Mouse (Mus musculus) ES-CJ7 (cell line): Measurements from ENCODE around the gene Tk2.
"Not testable (repeated sequence)": the region's sequence is repeated elsewhere in the genome, so short reads cannot be mapped to it uniquely, and the experiment has no call there.

Experiments
- DNase-seq: peaks from one replicate; pipeline ENCODE4 v3.0.0; 2011; ENCODE audit warnings: low read depth, low spot score

The Tk2 gene

GRCm38 (mm10) chr8:104248276-104248675 lies at the start of gene Tk2:
Gene Tk2 (minus strand): TSS chr8:104248558.
- DNase-seq = peak; percentile 83

GRCm38 (mm10) chr8:104294396-104294795 lies 46.0 kb upstream of the Tk2 start:
- DNase-seq = no peak

- DNase-seq = not testable (repeated sequence)
These were observed 44.7 kb upstream of the Tk2 start, which contains the start of gene Cmtm2a for GRCm38 (mm10) chr8:104293081-104293480. Gene Cmtm2a (minus strand): TSS chr8:104293181.

DNA sequence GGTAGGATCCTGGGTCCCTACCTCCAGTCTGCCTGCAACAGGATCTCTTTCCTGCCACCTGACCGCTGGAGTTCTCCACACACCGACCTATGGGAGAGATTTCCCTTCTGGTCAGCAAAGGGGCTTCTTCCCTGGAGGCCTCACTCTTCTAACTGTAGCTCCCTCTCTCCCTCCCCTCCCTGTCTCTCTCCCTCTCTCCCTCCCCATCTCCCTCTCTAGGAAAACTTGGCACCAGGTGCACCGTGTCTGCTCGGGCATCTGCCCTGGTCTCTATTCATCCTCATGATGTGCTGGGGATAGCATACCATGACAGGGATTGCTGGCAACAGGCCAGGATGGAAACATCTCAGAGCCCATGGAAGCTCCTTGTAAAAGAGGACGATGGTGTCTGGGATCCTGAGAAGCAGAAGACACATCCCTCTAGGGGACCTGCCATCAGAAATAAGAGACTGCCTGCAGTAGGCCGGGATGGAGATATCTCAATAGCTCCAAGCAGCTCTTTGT lies 20.6 kb upstream of the Tk2 start:
- no peak for DNase-seq

DNA sequence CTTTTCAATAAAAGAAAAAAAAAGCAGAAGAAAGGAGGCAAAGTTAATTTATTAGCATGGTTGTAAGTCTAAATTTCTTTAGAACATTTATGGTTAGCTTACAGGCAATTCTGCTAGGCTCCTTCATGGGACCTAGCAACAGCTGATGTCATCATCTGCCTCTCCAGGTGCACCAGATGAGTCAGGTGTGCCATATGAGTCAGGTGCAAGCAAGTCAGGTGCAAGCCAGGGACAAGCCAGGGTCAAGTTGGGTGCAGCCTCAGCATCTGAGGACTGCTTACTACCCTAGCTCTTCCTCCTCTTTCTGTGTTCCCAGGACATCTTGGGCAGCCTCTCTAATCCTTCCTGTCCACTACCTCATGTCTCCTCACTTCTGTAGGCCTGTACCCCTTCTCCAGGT lies 20.0 kb upstream of the Tk2 start:
- no peak for DNase-seq

DNA sequence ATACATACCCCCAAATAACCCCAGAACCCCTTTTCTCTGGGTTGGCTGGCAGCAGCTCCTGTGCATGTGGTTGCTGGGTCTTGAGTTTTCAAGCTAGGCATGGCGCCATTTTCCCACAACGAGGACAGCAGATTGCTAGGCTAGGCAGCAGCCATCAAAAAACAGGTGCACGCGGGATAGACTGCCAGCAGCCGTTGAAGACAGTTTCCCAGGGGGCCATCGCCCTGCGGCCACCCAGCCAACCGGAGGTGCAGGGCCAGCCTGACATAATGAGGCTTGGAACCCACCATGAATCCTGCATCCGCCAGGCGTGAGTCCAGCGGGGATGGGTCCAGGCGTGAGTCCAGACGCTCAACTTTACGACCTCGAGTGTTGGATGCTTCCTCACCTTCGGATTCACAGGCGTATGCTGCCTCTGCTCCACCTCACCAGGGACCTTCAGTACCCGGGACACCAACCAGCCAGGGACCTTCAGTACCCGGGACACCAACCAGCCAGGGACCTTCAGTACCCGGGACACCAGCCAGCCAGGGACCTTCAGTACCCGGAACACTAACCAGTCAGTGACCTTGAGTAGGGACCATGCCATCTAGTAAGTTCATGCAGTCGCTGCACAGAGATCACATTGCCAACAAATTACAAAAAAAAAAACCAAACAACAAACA lies 16.0 kb upstream of the Tk2 start:
- DNase-seq = not testable (repeated sequence)

- DNase-seq = not testable (repeated sequence)
These were observed 13.4 kb upstream of the Tk2 start for GRCm38 (mm10) chr8:104261802-104262201.

DNA sequence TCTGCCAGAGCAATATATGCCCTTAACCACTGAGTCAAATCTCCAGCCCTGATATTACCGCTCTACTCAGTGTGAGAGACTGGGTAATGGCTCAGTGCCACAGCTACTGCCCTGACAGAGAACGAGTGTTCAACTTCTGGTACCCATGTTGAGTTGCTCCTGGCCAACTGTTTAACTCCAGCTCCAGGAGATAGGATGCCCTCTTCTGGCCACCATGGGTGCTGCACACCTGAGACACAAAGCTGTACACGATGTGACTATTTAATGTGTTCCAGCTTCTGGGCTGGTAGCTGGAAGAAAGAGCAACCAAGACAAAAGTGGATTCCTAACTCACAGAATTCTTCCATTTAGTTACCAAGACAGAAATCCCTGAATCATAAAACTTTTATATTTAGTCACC lies 4.7 kb upstream of the Tk2 start:
- DNase-seq = peak; percentile 78

DNA sequence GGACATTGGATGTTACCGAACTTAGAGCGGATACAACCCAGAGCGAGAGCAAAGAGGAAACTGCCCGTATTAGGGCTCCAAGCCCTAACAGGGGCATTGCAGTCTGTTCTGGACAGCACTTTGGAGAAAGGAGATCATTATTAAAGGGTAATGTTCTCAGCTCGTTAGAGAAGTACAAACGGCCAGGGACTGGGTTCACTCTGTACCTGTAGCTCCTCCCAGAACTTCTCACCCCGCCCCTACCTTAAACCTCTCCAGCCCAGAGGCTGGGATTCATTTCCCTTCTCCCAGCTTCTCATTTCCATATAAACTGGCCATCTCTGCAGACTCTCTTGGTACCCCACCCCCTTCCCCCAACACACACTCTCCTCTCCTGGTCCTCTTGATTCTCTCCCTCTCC lies 3.1 kb upstream of the Tk2 start:
- DNase-seq = peak; percentile 76

DNA sequence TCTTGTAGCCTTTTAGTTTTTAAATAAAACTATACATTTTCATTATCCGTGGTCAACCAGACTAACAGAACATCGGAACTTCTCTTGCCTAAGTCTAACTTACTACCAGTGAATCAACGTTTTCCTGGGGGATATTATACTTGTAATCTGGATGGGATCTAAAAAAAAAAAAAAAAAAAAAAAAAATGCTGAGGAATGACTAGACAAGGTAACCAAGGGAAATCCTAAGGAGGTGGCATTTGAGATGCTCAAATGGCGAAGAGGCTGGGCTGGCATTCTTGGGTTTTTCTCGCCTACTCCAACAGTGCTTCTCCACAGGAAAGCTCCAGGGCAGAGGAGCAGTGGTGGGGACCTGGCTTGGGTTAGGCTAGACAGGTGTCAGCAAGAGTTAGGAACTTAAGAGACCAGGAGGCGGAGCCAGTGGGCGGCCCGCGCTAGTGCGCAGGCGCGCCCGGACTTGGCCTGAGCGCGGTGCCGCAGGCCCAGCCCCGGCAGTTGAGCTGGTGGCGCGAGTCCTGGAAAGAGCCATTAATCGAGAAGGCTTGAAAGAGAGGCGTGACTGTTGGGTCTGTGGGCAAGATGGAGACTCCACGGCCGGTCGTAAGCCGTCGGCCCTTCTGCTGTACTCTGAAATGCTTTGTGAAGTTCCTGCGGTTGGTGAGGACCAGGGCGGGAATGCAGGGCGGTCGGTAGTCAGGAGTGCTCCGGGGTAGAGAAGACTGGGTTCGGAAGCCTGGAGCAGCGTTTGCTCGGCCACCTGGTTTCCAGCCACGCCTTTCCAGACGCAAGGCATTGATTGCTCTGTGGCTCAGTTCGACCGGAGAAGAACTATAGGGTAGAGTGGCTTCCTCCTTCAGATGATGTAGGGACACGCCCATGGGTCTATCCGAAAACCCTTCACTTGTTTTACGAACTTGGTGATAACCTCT lies 2.3 kb upstream of the Tk2 start, which contains the start of gene Cklf:
Gene Cklf, plus strand, starts transcription at position 423 of the 929 bp plus-strand sequence.
- peak; percentile 98 for DNase-seq

GRCm38 (mm10) chr8:104249442-104249996 lies 1.2 kb upstream of the Tk2 start:
- DNase-seq = no peak

- DNase-seq = no peak
These were observed 466 bp downstream of the Tk2 start for GRCm38 (mm10) chr8:104247908-104248275.

DNA sequence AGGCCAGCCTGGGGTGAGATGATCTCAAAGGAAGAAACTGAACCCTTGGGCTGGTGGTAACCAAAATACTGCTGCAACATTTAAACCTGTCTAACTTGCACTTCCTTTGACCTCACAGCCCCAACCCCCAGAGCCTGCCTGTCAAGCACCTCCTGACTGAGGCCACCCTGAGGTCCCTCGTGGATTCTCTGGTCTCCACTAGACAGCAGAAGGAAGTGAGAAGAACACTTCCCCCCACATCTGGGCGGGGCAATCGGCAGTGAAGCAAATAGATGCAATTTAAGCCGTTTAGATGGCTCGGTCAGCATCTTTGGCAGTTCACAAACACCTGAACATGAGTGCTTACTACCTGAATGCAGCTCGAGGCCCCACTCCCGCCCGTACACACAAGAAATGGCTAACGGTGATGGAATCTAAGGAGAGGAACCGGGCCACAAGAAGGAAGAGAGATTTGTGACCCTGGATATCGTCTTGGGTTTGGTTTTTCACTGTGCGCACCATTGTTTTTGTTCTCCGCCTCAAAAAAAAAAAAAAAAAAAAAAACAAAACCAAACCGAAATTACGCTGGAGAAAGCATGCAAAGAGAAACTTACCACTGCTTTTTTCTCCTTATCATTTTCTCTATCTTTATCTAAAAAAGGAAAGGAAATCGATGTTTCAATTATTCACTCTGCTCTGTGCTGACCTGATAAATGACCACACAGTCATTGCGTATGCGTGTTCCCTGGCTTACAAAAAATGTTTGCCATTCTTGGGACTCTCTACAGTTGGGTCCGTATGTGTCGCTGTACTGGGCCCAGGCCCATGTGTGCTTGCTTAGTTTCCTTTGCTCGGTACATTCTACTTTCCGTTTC lies 1.1 kb downstream of the Tk2 start:
- DNase-seq = no peak

- no peak for DNase-seq
These were observed 1.7 kb downstream of the Tk2 start for GRCm38 (mm10) chr8:104246621-104247020.

- DNase-seq = no peak
These were observed 6.2 kb downstream of the Tk2 start for GRCm38 (mm10) chr8:104242038-104242644.

DNA sequence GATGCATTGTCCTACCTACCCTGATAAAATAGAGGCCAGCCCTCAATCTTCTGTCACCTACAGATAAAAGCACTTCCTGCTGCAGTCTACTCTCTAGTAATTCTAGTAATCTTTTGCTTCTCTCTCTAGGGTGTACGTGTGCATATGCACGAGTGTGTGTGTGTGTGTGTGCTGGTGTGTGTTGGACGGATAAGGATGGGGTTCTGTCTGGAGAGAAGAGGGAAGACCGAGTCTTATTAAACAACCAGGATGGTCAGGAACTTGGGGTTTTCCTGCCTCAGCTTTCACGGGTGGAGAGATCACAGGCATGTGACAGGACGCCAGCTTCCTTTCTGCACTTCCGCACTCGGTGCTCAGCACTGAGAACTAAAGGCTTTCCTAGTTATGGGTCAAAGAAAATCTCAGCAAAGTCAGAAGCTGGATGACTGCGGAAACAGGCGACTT lies 8.9 kb downstream of the Tk2 start:
- DNase-seq = no peak

DNA sequence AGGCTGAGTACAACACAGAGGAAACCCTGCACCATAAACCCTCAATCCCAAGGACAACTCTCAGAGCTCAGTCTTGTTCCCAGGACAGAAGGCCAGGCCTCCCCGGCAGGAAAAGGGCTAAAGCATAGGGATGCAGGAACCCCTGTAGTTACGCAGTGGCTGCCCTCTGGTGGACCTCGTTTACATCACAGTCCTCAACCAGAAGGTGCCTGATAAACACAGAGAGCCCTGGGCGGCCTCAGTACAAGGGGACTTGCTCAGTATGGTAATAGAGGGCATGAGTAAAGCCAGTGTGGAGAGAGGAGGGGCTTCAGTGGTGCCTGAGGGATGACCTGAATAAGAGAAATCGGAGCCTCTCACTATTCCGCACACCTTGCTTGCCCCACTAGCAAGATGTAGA lies 13.8 kb downstream of the Tk2 start:
- peak; percentile 61 for DNase-seq

DNA sequence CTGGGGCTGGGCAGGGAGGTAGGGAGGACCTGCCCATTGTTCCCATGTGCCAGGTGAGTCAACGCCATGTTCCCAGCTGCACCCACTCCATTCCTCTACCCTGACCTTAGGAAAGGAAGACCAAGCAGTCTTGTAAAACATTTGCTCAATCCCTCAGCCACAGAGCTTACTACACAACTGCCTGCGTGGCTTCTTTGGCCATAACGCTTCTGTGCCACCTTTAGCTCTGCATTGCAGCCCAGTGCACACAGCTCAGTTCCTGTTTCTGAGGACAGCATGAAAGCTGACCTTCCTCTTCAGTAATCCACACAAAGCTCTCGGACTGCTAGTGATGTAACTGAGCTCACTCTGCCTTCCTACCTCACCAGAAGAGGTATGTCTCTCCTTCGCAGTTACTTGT lies 15.4 kb downstream of the Tk2 start:
- no peak for DNase-seq

DNA sequence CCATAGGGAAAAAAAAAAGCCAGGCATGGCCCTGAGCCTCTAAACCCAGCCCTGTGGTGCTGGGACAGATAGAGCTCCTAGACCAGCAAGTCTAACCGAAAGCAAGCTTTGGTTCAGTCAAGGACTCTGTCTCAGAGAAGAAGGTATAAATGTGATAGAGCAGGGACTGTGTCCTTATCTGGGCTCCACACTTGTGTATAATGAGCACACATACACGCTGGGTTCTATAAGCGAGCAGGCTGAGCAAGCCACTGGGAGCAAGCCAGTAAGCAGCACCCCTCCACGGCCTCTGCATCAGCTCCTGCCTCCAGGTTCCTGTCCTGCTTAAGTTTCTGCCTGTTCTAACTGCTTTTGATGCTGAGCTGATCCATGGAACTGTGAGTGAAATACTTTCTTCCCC lies 16.3 kb downstream of the Tk2 start:
- no peak for DNase-seq

- no peak for DNase-seq
These were observed 18.0 kb downstream of the Tk2 start for GRCm38 (mm10) chr8:104230377-104230776.

DNA sequence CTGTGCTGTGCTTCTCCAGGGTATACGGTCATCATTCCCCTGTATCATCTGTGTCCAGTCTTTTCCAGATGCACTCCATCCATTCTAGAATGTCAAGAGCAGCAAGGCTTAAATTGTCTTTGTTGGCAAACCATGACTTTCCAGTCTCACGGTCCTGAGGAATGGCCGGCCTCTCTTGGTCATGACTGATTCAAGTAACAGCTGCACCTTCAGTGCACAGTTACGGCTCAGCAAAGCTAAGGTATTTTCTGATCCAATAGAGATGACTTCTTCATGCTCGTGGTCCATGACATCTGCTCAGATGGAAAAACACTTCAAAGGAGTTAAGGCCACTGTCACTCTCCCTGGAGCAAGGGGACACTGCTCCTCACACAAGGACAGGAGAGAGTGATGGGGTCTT lies 21.3 kb downstream of the Tk2 start:
- no peak for DNase-seq
